Mouse (Mus musculus) T-cell, adult 2 months (primary cell): ENCODE data around the gene Neurl1a.

Experiments used
- DNase-seq: peaks from one replicate; pipeline ENCODE4 v3.0.0; 2022; ENCODE audit warnings: low spot score

Neurl1a gene

GRCm38 (mm10) chr19:47247791-47248190 is 69.2 kb downstream of the Neurl1a start:
- no peak for DNase-seq

GRCm38 (mm10) chr19:47248296-47248695 is 69.7 kb downstream of the Neurl1a start:
- no peak for DNase-seq

GRCm38 (mm10) chr19:47248906-47249568 is 70.4 kb downstream of the Neurl1a start:
- DNase-seq: no peak

GRCm38 (mm10) chr19:47250931-47251330 is 72.3 kb downstream of the Neurl1a start:
- DNase-seq: no peak

GRCm38 (mm10) chr19:47253053-47253628 is 74.5 kb downstream of the Neurl1a start:
- no peak for DNase-seq

GRCm38 (mm10) chr19:47255036-47255435 is 76.4 kb downstream of the Neurl1a start:
- no peak for DNase-seq

GRCm38 (mm10) chr19:47255919-47256318 is 77.3 kb downstream of the Neurl1a start:
- no peak for DNase-seq

GRCm38 (mm10) chr19:47259581-47259980 is 81.0 kb downstream of the Neurl1a start:
- no peak for DNase-seq

GRCm38 (mm10) chr19:47261196-47261595 is 82.6 kb downstream of the Neurl1a start:
- DNase-seq: no peak

GRCm38 (mm10) chr19:47263621-47264020 is 85.0 kb downstream of the Neurl1a start:
- no peak for DNase-seq

- peak; percentile 5 for DNase-seq
These were observed 85.9 kb downstream of the Neurl1a start for GRCm38 (mm10) chr19:47264322-47265092.

GRCm38 (mm10) chr19:47266070-47266801 is 87.6 kb downstream of the Neurl1a start:
- no peak for DNase-seq

- no peak for DNase-seq
These were observed 88.4 kb downstream of the Neurl1a start for GRCm38 (mm10) chr19:47267066-47267465.

- no peak for DNase-seq
These were observed 91.1 kb downstream of the Neurl1a start for GRCm38 (mm10) chr19:47269729-47270128.

GRCm38 (mm10) chr19:47270520-47270919 is 91.9 kb downstream of the Neurl1a start:
- DNase-seq: no peak

- no peak for DNase-seq
These were observed 98.1 kb downstream of the Neurl1a start for GRCm38 (mm10) chr19:47276730-47277129.

- no peak for DNase-seq
These were observed 100.8 kb downstream of the Neurl1a start for GRCm38 (mm10) chr19:47279372-47279771.

GRCm38 (mm10) chr19:47279788-47280532 is 101.3 kb downstream of the Neurl1a start:
- no peak for DNase-seq

GRCm38 (mm10) chr19:47280894-47281293 is 102.3 kb downstream of the Neurl1a start:
- DNase-seq: no peak

- DNase-seq: no peak
These were observed 103.4 kb downstream of the Neurl1a start for GRCm38 (mm10) chr19:47282050-47282454.

GRCm38 (mm10) chr19:47282688-47283215 is 104.1 kb downstream of the Neurl1a start:
- DNase-seq: no peak
